Mouse (Mus musculus): ENCODE measurements at regions not wholly inside any gene's neighbourhood (a gene's known extent, or its start where the extent isn't known, plus 50 kb on each side); places are given as distances from the start of the nearest gene placed in this dataset.

DNA sequence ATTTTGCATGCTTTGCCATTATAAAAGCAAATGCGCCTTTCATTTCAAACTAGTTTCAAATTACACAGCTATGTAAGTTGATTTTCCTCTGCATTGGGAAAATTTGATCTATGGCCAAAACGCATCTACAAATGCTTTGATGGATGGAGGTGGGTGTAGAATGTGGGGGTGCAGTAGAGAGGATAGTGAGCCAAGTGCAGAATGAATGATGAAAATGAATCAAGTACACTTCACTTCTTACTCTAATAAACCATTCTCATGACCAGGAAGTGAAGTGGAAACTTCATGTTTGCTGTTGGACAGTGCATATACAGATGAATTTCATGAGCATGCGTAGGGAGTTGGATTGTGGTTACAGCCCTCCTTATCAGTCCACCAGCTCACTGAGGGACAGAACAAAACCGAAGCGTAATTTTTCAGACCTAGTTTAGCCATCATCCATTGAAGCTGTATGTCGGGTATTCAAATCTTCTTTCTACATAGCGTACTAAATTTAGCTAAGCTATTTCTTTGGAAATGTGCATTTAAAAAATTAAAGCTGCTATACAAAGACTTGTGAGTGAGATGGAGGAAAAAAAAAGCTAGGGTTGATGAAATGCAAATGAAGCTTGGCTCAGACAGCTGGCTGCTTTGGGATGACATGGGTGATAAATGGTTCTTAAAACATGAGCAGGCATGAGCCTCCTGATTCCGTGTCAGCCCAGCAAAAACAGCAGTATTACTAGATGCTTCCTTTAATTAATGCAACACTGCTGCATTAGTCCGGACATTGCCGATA, 627.1 kb downstream of the Robo2 start:
- TF ChIP-seq ZNF384 (IDR thresholded peaks at IDR 0.05; ENCODE audit: low read depth, low read length), result no peak
- TF ChIP-seq MAFK (IDR thresholded peaks at IDR 0.05; ENCODE audit: insufficient read depth, low read depth, low read length), result no peak
- no peak for TF ChIP-seq CHD2 (IDR thresholded peaks at IDR 0.05; ENCODE audit: low read depth, low read length)

Measured in ES-E14 (cell line).